Mouse (Mus musculus) midbrain, postnatal 0 days (tissue): ENCODE measurements around the gene Grb7. TPM values are rescaled to one million over a fixed set of nuclear protein-coding genes. Genes with fewer than 3 reads are reported as not detected.

Experiments
- ATAC-seq: fragments of 200-750 bp; cut with Nextera tagmentation; 2 replicates; pipeline ENCODE4 v1.8.0; 2017; ENCODE audit warnings: moderate number of reproducible peaks, mild to moderate bottlenecking, moderate TSS enrichment, moderate library complexity; ENCODE audit not compliant: low FRiP score
- DNase-seq: peaks from one replicate; pipeline ENCODE4 v3.0.0-alpha.2; 2015; ENCODE audit warnings: low spot score
- H3K27ac ChIP-seq: fragments of 300-500 bp; sonication (generic); 2 replicates; pipeline ENCODE4 v1.5.1; 2014; ENCODE audit warnings: low read depth, mild to moderate bottlenecking, low read length, mixed read lengths
- H3K27me3 ChIP-seq: fragments of 300-500 bp; sonication (generic); 2 replicates; pipeline ENCODE4 v1.6.1; 2014; ENCODE audit warnings: low read length, control low read depth, mixed read lengths; ENCODE audit not compliant: insufficient read depth
- H3K36me3 ChIP-seq: fragments of 300-500 bp; sonication (generic); 2 replicates; pipeline ENCODE4 v1.6.1; 2014; ENCODE audit warnings: low read length, control low read depth, mixed read lengths; ENCODE audit not compliant: insufficient read depth
- H3K4me1 ChIP-seq: fragments of 300-500 bp; sonication (generic); 2 replicates; pipeline ENCODE4 v1.6.1; 2014; ENCODE audit warnings: mild to moderate bottlenecking, control low read depth, antibody characterized with exemption, low read length, mixed read lengths; ENCODE audit not compliant: insufficient read depth
- H3K4me2 ChIP-seq: fragments of 300-500 bp; sonication (generic); 2 replicates; pipeline ENCODE4 v1.6.1; 2014; ENCODE audit warnings: low read depth, mild to moderate bottlenecking, low read length, mixed read lengths; ENCODE audit not compliant: poor library complexity, severe bottlenecking
- H3K4me3 ChIP-seq: fragments of 300-500 bp; sonication (generic); 2 replicates; pipeline ENCODE4 v1.5.1; 2014; ENCODE audit warnings: low read depth, mild to moderate bottlenecking, low read length, moderate library complexity
- H3K9ac ChIP-seq: fragments of 300-500 bp; sonication (generic); replicated peaks from 2 replicates; pipeline ENCODE4 v1.6.1; 2014; ENCODE audit warnings: mild to moderate bottlenecking, low read length, moderate library complexity, mixed read lengths; ENCODE audit not compliant: poor library complexity, severe bottlenecking
- H3K9me3 ChIP-seq: fragments of 300-500 bp; sonication (generic); 2 replicates; pipeline ENCODE4 v1.6.1; 2016; ENCODE audit warnings: low read length, control low read depth
- CTCF ChIP-seq: IDR thresholded peaks from 2 replicates; pipeline ENCODE4 v1.5.1; 2016; ENCODE audit warnings: antibody characterized with exemption, mild to moderate bottlenecking
- WGBS: fragments of 180-500 bp; shearing (Covaris S2); extraction: QIAGEN DNeasy Blood & Tissue Kit; methylation state at CpG from one replicate; pipeline ENCODE4 v1.1.7; 2014; 5-methylcytosine and 5-hydroxymethylcytosine counted together
- polyA plus RNA-seq: library from polyadenylated mRNA; unstranded; fragments of >200 nt; fragmentation: Nextera tagmentation; extraction: Ambion mirVana; gene quantifications from 2 replicates; pipeline ENCODE4 v1.2.1, GENCODE M21; 2015
- total RNA-seq: library from RNA; depleted of rRNA; stranded (reverse); fragments of >200 nt; gene quantifications from 2 replicates; pipeline ENCODE4 v1.2.3, GENCODE M21; 2014; rRNA removed

Gene Grb7
- total and polyA plus RNA-seq, 2 experiments from 2014 or later = 0.82 to 1.00 TPM

- 20% methylated on average over 7 of the region's 7 CpGs for whole genome bisulfite sequencing
- no peak for ATAC-seq
Observed at GRCm38 (mm10) chr11:98492959-98493358, 46.8 kb downstream of the Grb7 start.

GRCm38 (mm10) chr11:98493394-98493793 is 47.2 kb downstream of the Grb7 start:
- Histone ChIP-seq H3K4me1 (no peaks in the 10 kb centered on the region), H3K27ac (no peak overlapping the region), H3K9me3 (no peaks in the 10 kb centered on the region), H3K27me3 (no peaks in the 10 kb centered on the region), H3K4me2 (no peak overlapping the region), H3K9ac (no peak overlapping the region), H3K36me3 (no peaks in the 10 kb centered on the region), H3K4me3 (no peak overlapping the region)
- DNase-seq (no peak), ATAC-seq (no peak)
- whole genome bisulfite sequencing = 72% methylated on average over 9 of the region's 9 CpGs
- TF ChIP-seq CTCF = no peak

More at GRCm38 (mm10) chr11:98492959-98493358, 46.8 kb downstream of the Grb7 start:
- Histone ChIP-seq H3K4me1 (no peaks in the 10 kb centered on the region), H3K9me3 (no peaks in the 10 kb centered on the region), H3K27me3 (no peaks in the 10 kb centered on the region), H3K4me3 (no peak overlapping the region), H3K36me3 (no peaks in the 10 kb centered on the region), H3K4me2 (no peak overlapping the region), H3K27ac (no peak overlapping the region), H3K9ac (no peak overlapping the region)
- TF ChIP-seq CTCF = no peak
- DNase-seq = no peak

GRCm38 (mm10) chr11:98495176-98495719 is 49.1 kb downstream of the Grb7 start:
- Histone ChIP-seq H3K4me3 (no peak overlapping the region), H3K4me2 (no peak overlapping the region), H3K36me3 (no peaks in the 10 kb centered on the region), H3K9me3 (no peaks in the 10 kb centered on the region), H3K9ac (no peak overlapping the region), H3K4me1 (no peaks in the 10 kb centered on the region), H3K27ac (no peak overlapping the region), H3K27me3 (no peaks in the 10 kb centered on the region)
- DNase-seq = no peak
- 95% methylated on average over 5 of the region's 5 CpGs for WGBS
- no peak for TF ChIP-seq CTCF
- ATAC-seq = no peak

GRCm38 (mm10) chr11:98497388-98498288 is 51.4 kb downstream of the Grb7 start:
- WGBS = 51% methylated on average over 22 of the region's 22 CpGs
- no peak overlapping the region for H3K27ac ChIP-seq
- no peaks in the 10 kb centered on the region for H3K27me3 ChIP-seq
- TF ChIP-seq CTCF = no peak
- no peaks in the 10 kb centered on the region for H3K36me3 ChIP-seq
- no peaks in the 10 kb centered on the region for H3K4me1 ChIP-seq
- no peak overlapping the region for H3K4me2 ChIP-seq
- no peak overlapping the region for H3K4me3 ChIP-seq
- ATAC-seq (no peak), DNase-seq (peak; percentile 36)
- no peak overlapping the region for H3K9ac ChIP-seq
- H3K9me3 ChIP-seq = no peaks in the 10 kb centered on the region

GRCm38 (mm10) chr11:98504926-98505325 is 58.7 kb downstream of the Grb7 start:
- Histone ChIP-seq H3K4me1 (no peaks in the 10 kb centered on the region), H3K4me3 (no peak overlapping the region), H3K9ac (no peak overlapping the region), H3K9me3 (no peaks in the 10 kb centered on the region), H3K36me3 (no peaks in the 10 kb centered on the region), H3K4me2 (no peak overlapping the region), H3K27ac (no peak overlapping the region), H3K27me3 (no peaks in the 10 kb centered on the region)
- 52% methylated on average over 3 of the region's 3 CpGs for WGBS
- no peak for TF ChIP-seq CTCF
- DNase-seq (no peak), ATAC-seq (no peak)

Other genes starting within 250 kb of the Grb7 start
- 25.8 and 35.2 TPM in 2 replicates for gene Cdk12, start 243.3 kb upstream of the Grb7 start, total RNA-seq
- 3.7 and 5.7 TPM in 2 replicates for gene Cdk12, start 243.3 kb upstream of the Grb7 start, polyA plus RNA-seq
- 11.6 and 24.4 TPM in 2 replicates for gene Neurod2, start 116.7 kb upstream of the Grb7 start, total RNA-seq
- 2.1 and 3.3 TPM in 2 replicates for gene Neurod2, start 116.7 kb upstream of the Grb7 start, polyA plus RNA-seq
- 1.8 and 5.0 TPM in 2 replicates for gene Ppp1r1b, start 98.0 kb upstream of the Grb7 start, total RNA-seq
- 4.2 and 5.3 TPM in 2 replicates for gene Ppp1r1b, start 98.0 kb upstream of the Grb7 start, polyA plus RNA-seq
- 31.2 and 56.1 TPM in 2 replicates for gene Stard3, start 88.0 kb upstream of the Grb7 start, total RNA-seq
- 23.8 and 28.2 TPM in 2 replicates for gene Stard3, start 88.0 kb upstream of the Grb7 start, polyA plus RNA-seq
- gene Tcap, start 62.6 kb upstream of the Grb7 start, total RNA-seq = not detected in 2 replicates
- gene Tcap, start 62.6 kb upstream of the Grb7 start, polyA plus RNA-seq = not detected in 2 replicates
- 1.1 and 4.3 TPM in 2 replicates for gene Pnmt, start 59.9 kb upstream of the Grb7 start, total RNA-seq
- 3.4 and 3.9 TPM in 2 replicates for gene Pnmt, start 59.9 kb upstream of the Grb7 start, polyA plus RNA-seq
- 10.1 and 10.9 TPM in 2 replicates for gene Pgap3, start 45.9 kb upstream of the Grb7 start, total RNA-seq
- gene Pgap3, start 45.9 kb upstream of the Grb7 start, polyA plus RNA-seq = 7.0 and 7.7 TPM in 2 replicates
- gene Erbb2, start 33.9 kb upstream of the Grb7 start, total RNA-seq = 8.1 and 9.4 TPM in 2 replicates
- gene Erbb2, start 33.9 kb upstream of the Grb7 start, polyA plus RNA-seq = 3.9 and 4.5 TPM in 2 replicates
- gene Mien1, start 7.4 kb upstream of the Grb7 start, total RNA-seq = 68.3 and 79.2 TPM in 2 replicates
- gene Mien1, start 7.4 kb upstream of the Grb7 start, polyA plus RNA-seq = 243 and 246 TPM in 2 replicates
- 0.05 TPM in 1 of 2 replicates, not detected in the other for gene Ikzf3, start 99.6 kb downstream of the Grb7 start, total RNA-seq
- 0.16 TPM in 1 of 2 replicates, not detected in the other for gene Ikzf3, start 99.6 kb downstream of the Grb7 start, polyA plus RNA-seq
- gene Zpbp2, start 104.7 kb downstream of the Grb7 start, total RNA-seq = 0.24 TPM in 1 of 2 replicates, not detected in the other
- gene Zpbp2, start 104.7 kb downstream of the Grb7 start, polyA plus RNA-seq = 0.36 and 0.39 TPM in 2 replicates
- 104 and 115 TPM in 2 replicates for gene Ormdl3, start 141.0 kb downstream of the Grb7 start, total RNA-seq
- gene Ormdl3, start 141.0 kb downstream of the Grb7 start, polyA plus RNA-seq = 108 and 111 TPM in 2 replicates
- not detected in 2 replicates for gene Lrrc3c, start 151.9 kb downstream of the Grb7 start, total RNA-seq
- not detected in 2 replicates for gene Lrrc3c, start 151.9 kb downstream of the Grb7 start, polyA plus RNA-seq
- not detected in 2 replicates for gene Gm12355, start 179.3 kb downstream of the Grb7 start, total RNA-seq
- gene Gm12355, start 179.3 kb downstream of the Grb7 start, polyA plus RNA-seq = 0.28 and 0.44 TPM in 2 replicates
- gene Gsdma3, start 180.0 kb downstream of the Grb7 start, total RNA-seq = not detected in 2 replicates
- gene Gsdma3, start 180.0 kb downstream of the Grb7 start, polyA plus RNA-seq = not detected in 2 replicates
- not detected in 2 replicates for gene Gsdma2, start 200.4 kb downstream of the Grb7 start, total RNA-seq
- gene Gsdma2, start 200.4 kb downstream of the Grb7 start, polyA plus RNA-seq = 0.12 and 0.15 TPM in 2 replicates
- 0.05 TPM in 1 of 2 replicates, not detected in the other for gene Gsdma, start 218.0 kb downstream of the Grb7 start, total RNA-seq
- 0.11 TPM in 1 of 2 replicates, not detected in the other for gene Gsdma, start 218.0 kb downstream of the Grb7 start, polyA plus RNA-seq
- gene Psmd3, start 236.2 kb downstream of the Grb7 start, total RNA-seq = 114 and 129 TPM in 2 replicates
- gene Psmd3, start 236.2 kb downstream of the Grb7 start, polyA plus RNA-seq = 182 and 183 TPM in 2 replicates